Mouse (Mus musculus) stomach, postnatal 0 days (tissue): ENCODE data around the gene Pigv.

Experiments used
- CTCF ChIP-seq: IDR thresholded peaks from 2 replicates; pipeline ENCODE4 v1.5.1; 2016; ENCODE audit warnings: antibody characterized with exemption, low read depth, mild to moderate bottlenecking, moderate library complexity
- EP300 ChIP-seq: optimal IDR thresholded peaks from 2 replicates; pipeline ENCODE3; 2016; ENCODE audit warnings: antibody characterized with exemption

- no peak for TF ChIP-seq CTCF
- no peak for TF ChIP-seq EP300
Measured at GRCm38 (mm10) chr4:133625621-133626071, 46.8 kb downstream of the Pigv start.
